Mouse (Mus musculus): ENCODE data around the gene Pkd2l1. TPM values are rescaled to one million over a fixed set of nuclear protein-coding genes. Genes with fewer than 3 reads are reported as not detected.

The Pkd2l1 gene
- total and polyA plus RNA-seq, 2 experiments from 2014 or later, result not detected

GRCm38 (mm10) chr19:44103001-44103400 is 89.2 kb downstream of the Pkd2l1 start:
- H3K36me3 ChIP-seq (replicated peaks; ENCODE audit: control insufficient read depth, insufficient read depth, low read length), result peaks cover 20% of the 10 kb centered on the region
- no peak overlapping the region for H3K4me2 ChIP-seq (ENCODE audit: low read depth, low read length)
- 74% methylated on average over 3 of the region's 3 CpGs for WGBS
- H3K9ac ChIP-seq (replicated peaks; ENCODE audit: low read depth, low read length), result no peak overlapping the region
- no peaks in the 10 kb centered on the region for H3K9me3 ChIP-seq (replicated peaks; ENCODE audit: control insufficient read depth, low read length)
- ATAC-seq (ENCODE audit: insufficient read depth, low read depth), result no peak
- H3K4me1 ChIP-seq (ENCODE audit: control insufficient read depth, insufficient read depth), result 0 out of 2 replicates have a peak, but pooled peaks cover 5% of the 10 kb centered on the region
- no peak overlapping the region for H3K27ac ChIP-seq (ENCODE audit: low read depth)
- no peak overlapping the region for H3K4me3 ChIP-seq (ENCODE audit: low read depth, low read length)
- no peak for DNase-seq (ENCODE audit: low spot score)
- no peak for TF ChIP-seq EP300 (IDR thresholded peaks at IDR 0.05; ENCODE audit: low read depth)
- no peak for TF ChIP-seq CTCF (IDR thresholded peaks at IDR 0.05; ENCODE audit: low read depth)
- no peaks in the 10 kb centered on the region for H3K27me3 ChIP-seq (ENCODE audit: control insufficient read depth, insufficient read depth, low read length)

DNA sequence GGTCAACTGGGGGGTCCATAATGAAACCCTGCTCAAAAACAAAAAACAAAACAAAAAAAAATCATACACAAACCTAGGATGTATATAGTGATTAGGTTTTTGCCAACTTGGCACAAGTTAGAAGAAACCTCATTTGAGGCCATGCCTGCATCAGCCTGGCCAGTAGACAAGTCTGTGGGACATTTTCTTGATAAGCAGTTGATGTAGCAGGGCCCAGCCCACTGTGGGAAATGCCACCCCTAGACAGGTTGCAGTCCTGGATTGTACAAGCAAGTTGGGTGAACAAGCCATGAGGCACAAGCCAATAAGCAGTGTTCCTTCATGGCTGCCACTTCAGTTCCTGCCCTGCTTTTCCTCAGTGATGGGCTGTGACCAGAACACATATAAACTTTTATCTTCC is 91.4 kb downstream of the Pkd2l1 start:
- Histone ChIP-seq H3K9ac (replicated peaks; ENCODE audit: low read depth, low read length) (no peak overlapping the region), H3K4me1 (ENCODE audit: control insufficient read depth, insufficient read depth) (no peaks in the 10 kb centered on the region), H3K27me3 (ENCODE audit: control insufficient read depth, insufficient read depth, low read length) (no peaks in the 10 kb centered on the region), H3K4me2 (ENCODE audit: low read depth, low read length) (no peak overlapping the region), H3K36me3 (replicated peaks; ENCODE audit: control insufficient read depth, insufficient read depth, low read length) (peaks cover 39% of the 10 kb centered on the region), H3K9me3 (replicated peaks; ENCODE audit: control insufficient read depth, low read length) (no peaks in the 10 kb centered on the region; the same call in none of the 2 replicates), H3K27ac (ENCODE audit: low read depth) (no peak overlapping the region), H3K4me3 (ENCODE audit: low read depth, low read length) (no peak overlapping the region)
- no peak for DNase-seq (ENCODE audit: low spot score)
- TF ChIP-seq CTCF (IDR thresholded peaks at IDR 0.05; ENCODE audit: low read depth) (no peak), EP300 (IDR thresholded peaks at IDR 0.05; ENCODE audit: low read depth) (no peak)
- no peak for ATAC-seq (ENCODE audit: insufficient read depth, low read depth)

Other genes starting within 250 kb of the Pkd2l1 start
- gene Cpn1, start 205.9 kb downstream of the Pkd2l1 start, total RNA-seq (2014; rRNA removed; ENCODE audit: low replicate concordance), result not detected in 2 replicates
- 0.12 and 0.15 TPM in 2 replicates for gene Cpn1, start 205.9 kb downstream of the Pkd2l1 start, polyA plus RNA-seq (2015; fragmentation: Nextera tagmentation; extraction: Ambion mirVana)
- gene Cyp2c23, start 163.2 kb downstream of the Pkd2l1 start, total RNA-seq (2014; rRNA removed; ENCODE audit: low replicate concordance), result not detected in 2 replicates
- gene Cyp2c23, start 163.2 kb downstream of the Pkd2l1 start, polyA plus RNA-seq (2015; fragmentation: Nextera tagmentation; extraction: Ambion mirVana), result not detected in 2 replicates
- gene Erlin1, start 122.7 kb downstream of the Pkd2l1 start, total RNA-seq (2014; rRNA removed; ENCODE audit: low replicate concordance), result 2.4 and 3.4 TPM in 2 replicates
- gene Erlin1, start 122.7 kb downstream of the Pkd2l1 start, polyA plus RNA-seq (2015; fragmentation: Nextera tagmentation; extraction: Ambion mirVana), result 6.1 and 7.0 TPM in 2 replicates
- gene Chuk, start 85.0 kb downstream of the Pkd2l1 start, total RNA-seq (2014; rRNA removed; ENCODE audit: low replicate concordance), result 14.7 and 47.1 TPM in 2 replicates
- gene Chuk, start 85.0 kb downstream of the Pkd2l1 start, polyA plus RNA-seq (2015; fragmentation: Nextera tagmentation; extraction: Ambion mirVana), result 19.3 TPM in 2 replicates
- 12.5 and 16.0 TPM in 2 replicates for gene Cwf19l1, start 56.6 kb downstream of the Pkd2l1 start, total RNA-seq (2014; rRNA removed; ENCODE audit: low replicate concordance)
- gene Cwf19l1, start 56.6 kb downstream of the Pkd2l1 start, polyA plus RNA-seq (2015; fragmentation: Nextera tagmentation; extraction: Ambion mirVana), result 9.8 and 10.7 TPM in 2 replicates
- 3.8 and 8.2 TPM in 2 replicates for gene Bloc1s2, start 46.0 kb downstream of the Pkd2l1 start, total RNA-seq (2014; rRNA removed; ENCODE audit: low replicate concordance)
- gene Bloc1s2, start 46.0 kb downstream of the Pkd2l1 start, polyA plus RNA-seq (2015; fragmentation: Nextera tagmentation; extraction: Ambion mirVana), result 43.4 and 49.7 TPM in 2 replicates
- not detected in 2 replicates for gene Scd3, start 10.8 kb upstream of the Pkd2l1 start, total RNA-seq (2014; rRNA removed; ENCODE audit: low replicate concordance)
- gene Scd3, start 10.8 kb upstream of the Pkd2l1 start, polyA plus RNA-seq (2015; fragmentation: Nextera tagmentation; extraction: Ambion mirVana), result 0.14 TPM in 1 of 2 replicates, not detected in the other
- gene Scd2, start 101.2 kb upstream of the Pkd2l1 start, total RNA-seq (2014; rRNA removed; ENCODE audit: low replicate concordance), result 307 and 374 TPM in 2 replicates
- 47.5 and 61.2 TPM in 2 replicates for gene Scd2, start 101.2 kb upstream of the Pkd2l1 start, polyA plus RNA-seq (2015; fragmentation: Nextera tagmentation; extraction: Ambion mirVana)
- 10.8 and 37.4 TPM in 2 replicates for gene Scd4, start 140.7 kb upstream of the Pkd2l1 start, total RNA-seq (2014; rRNA removed; ENCODE audit: low replicate concordance)
- 30.8 and 38.2 TPM in 2 replicates for gene Scd4, start 140.7 kb upstream of the Pkd2l1 start, polyA plus RNA-seq (2015; fragmentation: Nextera tagmentation; extraction: Ambion mirVana)
- gene Scd1, start 215.4 kb upstream of the Pkd2l1 start, total RNA-seq (2014; rRNA removed; ENCODE audit: low replicate concordance), result 6.2 and 9.8 TPM in 2 replicates
- gene Scd1, start 215.4 kb upstream of the Pkd2l1 start, polyA plus RNA-seq (2015; fragmentation: Nextera tagmentation; extraction: Ambion mirVana), result 0.66 and 1.2 TPM in 2 replicates

All from heart, postnatal 0 days (tissue).